Mouse (Mus musculus) lung, embryonic 16.5 days (tissue): ENCODE measurements around the gene Zfp282. TPM values are rescaled to one million over a fixed set of nuclear protein-coding genes. Genes with fewer than 3 reads are reported as not detected.

Experiments used
- ATAC-seq: fragments of 200-750 bp; cut with Nextera tagmentation; 2 replicates; pipeline ENCODE4 v1.8.0; 2017; ENCODE audit warnings: low read depth, mild to moderate bottlenecking, moderate library complexity
- H3K27ac ChIP-seq: fragments of 300-500 bp; sonication (generic); 2 replicates; pipeline ENCODE4 v1.5.1; 2014; ENCODE audit warnings: mild to moderate bottlenecking, control low read depth, low read length
- H3K27me3 ChIP-seq: fragments of 300-500 bp; sonication (generic); 2 replicates; pipeline ENCODE4 v1.6.1; 2014; ENCODE audit warnings: low read depth, low read length, mixed read lengths; ENCODE audit not compliant: control insufficient read depth, insufficient read depth
- H3K36me3 ChIP-seq: fragments of 300-500 bp; sonication (generic); 2 replicates; pipeline ENCODE4 v1.6.1; 2014; ENCODE audit warnings: low read length; ENCODE audit not compliant: control insufficient read depth, insufficient read depth
- H3K4me1 ChIP-seq: fragments of 300-500 bp; sonication (generic); replicated peaks from 2 replicates; pipeline ENCODE4 v1.6.1; 2014; ENCODE audit warnings: low read length, mixed read lengths; ENCODE audit not compliant: control insufficient read depth, insufficient read depth
- H3K4me2 ChIP-seq: fragments of 300-500 bp; sonication (generic); 2 replicates; pipeline ENCODE4 v1.6.1; 2014; ENCODE audit warnings: low read depth, low read length, control low read depth
- H3K4me3 ChIP-seq: fragments of 300-500 bp; sonication (generic); 2 replicates; pipeline ENCODE4 v1.5.1; 2014; ENCODE audit warnings: mild to moderate bottlenecking, low read length, control low read depth
- H3K9ac ChIP-seq: fragments of 300-500 bp; sonication (generic); 2 replicates; pipeline ENCODE4 v1.6.1; 2014; ENCODE audit warnings: low read length, control low read depth
- H3K9me3 ChIP-seq: fragments of 300-500 bp; sonication (generic); 2 replicates; pipeline ENCODE4 v1.6.1; 2016; ENCODE audit warnings: low read length; ENCODE audit not compliant: control insufficient read depth
- WGBS: fragments of 180-500 bp; shearing (Covaris S2); extraction: QIAGEN DNeasy Blood & Tissue Kit; methylation state at CpG from one replicate; pipeline ENCODE4 v1.1.7; 2014; 5-methylcytosine and 5-hydroxymethylcytosine counted together
- polyA plus RNA-seq: library from polyadenylated mRNA; unstranded; fragments of >200 nt; fragmentation: Nextera tagmentation; extraction: Ambion mirVana; gene quantifications from 2 replicates; pipeline ENCODE4 v1.2.1, GENCODE M21; 2015

The Zfp282 gene
- polyA plus RNA-seq, 1 experiment from 2014 or later: 14.3 TPM

DNA sequence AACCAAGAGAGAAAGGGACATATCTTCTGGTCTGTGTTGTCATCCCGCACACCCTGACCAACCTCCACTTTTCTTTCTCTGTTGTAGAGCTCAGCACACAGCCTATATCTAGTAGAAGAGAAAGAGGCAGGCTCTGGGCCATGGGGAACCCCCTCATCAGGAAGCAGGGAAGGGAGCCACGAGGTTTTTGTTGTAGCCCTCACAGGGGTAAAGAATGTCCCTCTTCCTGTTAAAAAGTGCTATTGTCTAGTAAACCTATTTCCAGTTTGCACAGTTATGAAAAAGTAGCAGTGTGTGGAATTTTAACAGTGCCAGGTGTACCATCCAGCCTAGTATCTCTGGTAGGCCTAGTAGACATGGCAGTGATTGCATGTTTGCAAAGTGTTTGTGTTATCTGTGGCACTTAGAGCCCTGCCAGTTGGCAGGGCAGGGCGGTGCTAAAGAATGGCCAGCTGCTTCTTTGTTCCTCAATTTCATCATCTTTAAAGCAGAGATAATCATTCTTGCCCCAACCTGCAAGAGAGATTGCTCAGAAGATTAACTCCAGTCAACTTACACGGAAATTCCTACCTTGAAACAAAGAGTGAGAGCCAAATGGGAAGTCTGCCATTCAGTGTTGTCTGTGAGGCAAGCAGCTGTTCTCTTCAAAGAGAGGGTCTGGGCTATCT is 2.2 kb downstream of the Zfp282 start:
- no peak overlapping the region for H3K27ac ChIP-seq
- no peaks in the 10 kb centered on the region for H3K27me3 ChIP-seq
- no peak for ATAC-seq
- H3K9ac ChIP-seq: peak overlapping the region; percentile 97
- H3K36me3 ChIP-seq: peaks cover 29% of the 10 kb centered on the region
- WGBS: 54% methylated on average over 4 of the region's 4 CpGs
- no peaks in the 10 kb centered on the region for H3K9me3 ChIP-seq
- H3K4me2 ChIP-seq: peak overlapping the region; percentile 90
- H3K4me3 ChIP-seq: peak overlapping the region; percentile 91
- peaks cover 16% of the 10 kb centered on the region for H3K4me1 ChIP-seq

- H3K9me3 ChIP-seq: no peaks in the 10 kb centered on the region
- no peak overlapping the region for H3K4me2 ChIP-seq
- H3K27ac ChIP-seq: no peak overlapping the region
- H3K4me1 ChIP-seq: peaks cover 16% of the 10 kb centered on the region
- H3K27me3 ChIP-seq: no peaks in the 10 kb centered on the region
- no peak for ATAC-seq
- H3K36me3 ChIP-seq: peaks cover 35% of the 10 kb centered on the region
- no peak overlapping the region for H3K9ac ChIP-seq
- no peak overlapping the region for H3K4me3 ChIP-seq
- 82% methylated on average over 10 of the region's 10 CpGs for WGBS
These were observed 3.2 kb downstream of the Zfp282 start for GRCm38 (mm10) chr6:47880166-47880565.

DNA sequence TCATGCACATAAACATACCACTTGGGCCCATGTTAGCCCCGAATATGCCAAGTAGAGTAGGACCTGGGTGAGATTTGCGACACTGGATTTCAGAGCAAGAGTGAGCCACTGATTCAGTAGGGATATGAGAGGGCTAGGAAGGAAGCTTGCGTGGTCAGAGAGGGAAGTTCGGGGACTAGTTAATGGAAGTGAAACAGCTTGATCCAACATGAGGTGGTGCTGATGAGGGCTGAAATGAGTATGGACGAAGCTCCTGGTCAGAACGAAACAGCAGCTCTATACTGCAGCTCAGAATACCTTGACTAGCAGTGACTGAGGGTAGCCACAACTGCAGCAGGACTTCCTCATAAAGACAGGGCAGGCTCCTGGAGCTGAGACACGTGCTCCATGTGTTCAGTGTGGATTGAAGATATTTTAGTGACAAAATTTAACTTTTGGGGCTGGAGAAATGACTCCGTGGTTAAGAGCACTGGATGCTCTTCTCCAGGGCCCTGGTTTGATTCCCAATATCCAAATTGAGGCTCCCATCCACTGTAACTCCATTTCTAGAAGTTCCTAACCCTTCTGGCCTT is 11.9 kb downstream of the Zfp282 start:
- H3K9ac ChIP-seq: no peak overlapping the region
- no peak overlapping the region for H3K4me3 ChIP-seq
- H3K27ac ChIP-seq: no peak overlapping the region
- 85% methylated on average over 8 of the region's 8 CpGs for WGBS
- H3K4me2 ChIP-seq: no peak overlapping the region
- peaks cover 50% of the 10 kb centered on the region for H3K36me3 ChIP-seq
- ATAC-seq: no peak
- no peaks in the 10 kb centered on the region for H3K9me3 ChIP-seq
- H3K27me3 ChIP-seq: no peaks in the 10 kb centered on the region
- H3K4me1 ChIP-seq: no peaks in the 10 kb centered on the region

DNA sequence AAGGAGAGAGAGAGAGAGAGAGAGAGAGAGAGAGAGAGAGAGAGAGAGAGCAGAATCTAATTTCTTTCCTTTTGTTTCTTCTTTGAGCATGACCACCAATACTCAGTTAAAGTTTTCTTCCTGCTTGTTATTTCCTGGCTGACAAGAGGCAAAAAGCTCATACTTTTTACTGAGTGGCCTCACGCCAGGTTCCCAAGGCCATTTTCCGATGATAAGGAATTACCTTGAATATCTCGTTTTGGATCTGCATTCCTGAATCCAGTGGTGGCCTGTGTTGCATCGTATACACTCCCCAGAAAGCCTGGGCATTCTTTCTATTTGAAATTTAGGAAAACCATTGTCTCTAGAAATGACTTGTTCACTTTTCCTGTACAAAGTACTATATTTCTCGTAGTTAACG is 22.4 kb downstream of the Zfp282 start:
- 89% methylated on average over 6 of the region's 6 CpGs for WGBS
- peaks cover 41% of the 10 kb centered on the region for H3K36me3 ChIP-seq
- H3K9me3 ChIP-seq: 0 out of 2 replicates have a peak, but pooled peaks cover 3% of the 10 kb centered on the region
- H3K4me2 ChIP-seq: no peak overlapping the region
- no peaks in the 10 kb centered on the region for H3K4me1 ChIP-seq
- no peak overlapping the region for H3K27ac ChIP-seq
- no peak overlapping the region for H3K9ac ChIP-seq
- no peak for ATAC-seq
- no peaks in the 10 kb centered on the region for H3K27me3 ChIP-seq
- H3K4me3 ChIP-seq: no peak overlapping the region

GRCm38 (mm10) chr6:47903587-47903986 is 26.6 kb downstream of the Zfp282 start:
- Histone ChIP-seq H3K27me3 (no peaks in the 10 kb centered on the region), H3K9me3 (peaks cover 13% of the 10 kb centered on the region), H3K4me2 (no peak overlapping the region), H3K9ac (no peak overlapping the region), H3K36me3 (peaks cover 65% of the 10 kb centered on the region), H3K4me3 (no peak overlapping the region), H3K4me1 (no peaks in the 10 kb centered on the region), H3K27ac (no peak overlapping the region)
- WGBS: 79% methylated on average over 4 of the region's 4 CpGs
- ATAC-seq: no peak

DNA sequence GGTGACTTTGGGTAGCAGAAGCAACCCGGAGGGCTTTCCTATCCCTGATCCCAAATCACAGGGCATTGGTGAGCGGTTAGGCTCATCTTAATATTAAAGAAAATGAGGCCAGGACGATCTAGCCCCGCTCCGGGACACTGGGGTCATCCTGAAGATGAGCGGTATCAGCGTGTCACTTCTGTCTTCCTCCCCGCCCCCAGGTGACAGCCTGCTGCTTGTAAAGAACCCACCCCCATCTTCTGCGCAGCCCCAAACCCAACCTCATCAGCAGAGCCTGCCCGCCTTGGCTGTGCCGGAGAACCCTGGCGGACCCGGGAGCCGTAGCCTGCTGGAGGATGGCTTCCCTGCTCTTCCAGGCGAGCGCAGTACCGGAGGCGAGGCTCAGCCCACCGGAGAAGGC is 27.4 kb downstream of the Zfp282 start:
- 68% methylated on average over 16 of the region's 19 CpGs for WGBS
- H3K27me3 ChIP-seq: no peaks in the 10 kb centered on the region
- no peak overlapping the region for H3K9ac ChIP-seq
- H3K36me3 ChIP-seq: peaks cover 64% of the 10 kb centered on the region
- no peak overlapping the region for H3K4me2 ChIP-seq
- ATAC-seq: no peak
- peaks cover 13% of the 10 kb centered on the region for H3K9me3 ChIP-seq
- H3K27ac ChIP-seq: no peak overlapping the region
- no peak overlapping the region for H3K4me3 ChIP-seq
- H3K4me1 ChIP-seq: no peaks in the 10 kb centered on the region

- Histone ChIP-seq H3K4me3 (no peak overlapping the region), H3K4me2 (no peak overlapping the region), H3K27ac (no peak overlapping the region), H3K36me3 (peaks cover 61% of the 10 kb centered on the region), H3K4me1 (no peaks in the 10 kb centered on the region), H3K27me3 (no peaks in the 10 kb centered on the region), H3K9ac (no peak overlapping the region), H3K9me3 (peaks cover 13% of the 10 kb centered on the region)
- ATAC-seq: no peak
- WGBS: 73% methylated on average over 43 of the region's 44 CpGs
These were observed 28.1 kb downstream of the Zfp282 start for GRCm38 (mm10) chr6:47904917-47905695.

DNA sequence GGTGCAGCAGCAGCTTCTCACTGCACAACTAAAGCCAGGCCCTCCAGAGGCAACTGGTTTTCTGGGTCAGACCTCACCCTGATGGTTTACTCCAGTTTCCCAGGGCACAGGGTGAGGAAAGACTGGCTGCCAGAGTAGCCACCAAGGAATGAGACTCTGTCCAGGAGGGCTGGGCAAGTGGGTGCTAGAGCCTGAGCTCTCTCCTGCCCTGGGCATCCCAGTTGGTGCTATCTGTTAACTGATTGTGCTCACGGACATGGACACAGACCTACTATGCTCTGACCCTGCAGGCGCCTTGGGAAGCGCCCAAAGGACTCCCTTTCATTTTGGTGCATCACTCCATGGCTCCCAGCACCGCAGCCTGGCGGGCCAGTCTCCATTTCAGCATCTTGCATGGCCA is 29.3 kb downstream of the Zfp282 start:
- ATAC-seq: no peak
- 93% methylated on average over 5 of the region's 5 CpGs for WGBS
- H3K27me3 ChIP-seq: no peaks in the 10 kb centered on the region
- peaks cover 55% of the 10 kb centered on the region for H3K36me3 ChIP-seq
- H3K27ac ChIP-seq: no peak overlapping the region
- H3K9ac ChIP-seq: no peak overlapping the region
- H3K4me3 ChIP-seq: no peak overlapping the region
- H3K4me2 ChIP-seq: no peak overlapping the region
- H3K9me3 ChIP-seq: peaks cover 13% of the 10 kb centered on the region
- no peaks in the 10 kb centered on the region for H3K4me1 ChIP-seq

DNA sequence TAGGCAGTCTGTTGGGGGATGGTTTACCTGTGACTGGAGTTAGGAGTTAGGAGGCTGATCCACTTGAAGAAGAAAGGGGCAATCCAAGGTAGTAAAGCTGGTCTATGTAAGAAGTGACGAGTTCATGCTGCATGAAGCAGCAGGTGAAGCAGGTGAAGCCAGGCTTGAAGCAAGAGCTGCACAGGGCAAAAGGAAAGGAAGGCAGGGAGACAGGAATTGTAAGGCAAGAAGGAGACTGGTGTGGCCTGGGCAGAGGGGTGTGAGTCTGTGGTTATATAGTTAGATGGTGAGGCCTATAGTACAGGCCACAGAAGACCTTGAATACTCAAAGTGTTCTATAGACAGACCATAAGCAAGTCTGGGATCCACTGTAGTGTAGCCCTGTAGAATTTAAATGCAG is 32.0 kb downstream of the Zfp282 start:
- Histone ChIP-seq H3K4me1 (no peaks in the 10 kb centered on the region), H3K9ac (no peak overlapping the region), H3K4me2 (no peak overlapping the region), H3K9me3 (peaks cover 13% of the 10 kb centered on the region), H3K4me3 (no peak overlapping the region), H3K27me3 (no peaks in the 10 kb centered on the region), H3K36me3 (peaks cover 33% of the 10 kb centered on the region), H3K27ac (no peak overlapping the region)
- WGBS: 88% methylated on average over 1 of the region's 1 CpGs
- ATAC-seq: no peak
